Mouse (Mus musculus) thymus, adult 2 months (tissue): ENCODE data around the gene Marc2.

ENCODE experiments used
- CTCF ChIP-seq: fragments of 200-500 bp; IDR thresholded peaks from 2 replicates; pipeline ENCODE4 v1.5.1; 2012; ENCODE audit warnings: mild to moderate bottlenecking, control low read depth, low read length, moderate library complexity, borderline replicate concordance; ENCODE audit not compliant: control insufficient read depth, poor library complexity, insufficient read depth; ENCODE audit errors: extremely low read depth
- POLR2A ChIP-seq: fragments of 200-500 bp; IDR thresholded peaks from 2 replicates; pipeline ENCODE4 v1.6.1; 2012; ENCODE audit warnings: mild to moderate bottlenecking, low read length, control low read depth, moderate library complexity; ENCODE audit not compliant: control insufficient read depth, poor library complexity, insufficient read depth; ENCODE audit errors: extremely low read depth

- TF ChIP-seq CTCF, result no peak
- TF ChIP-seq POLR2A, result no peak
These were observed 16.4 kb upstream of the Marc2 start for GRCm38 (mm10) chr1:184862636-184863035.
